Mouse (Mus musculus): ENCODE results near the gene Brsk2.
"Not testable (repeated sequence)": the region's sequence is repeated elsewhere in the genome, so short reads cannot be mapped to it uniquely, and the experiment has no call there.

Gene Brsk2

GRCm38 (mm10) chr7:141948906-141949798 lies at the start of gene Brsk2:
Gene Brsk2 (plus strand): TSS chr7:141949751.
- DNase-seq (ENCODE audit: low spot score in 2 of 2) = peak; percentile 87 to 90

- no peak for DNase-seq (ENCODE audit: low spot score in 2 of 2)
These were observed 47.7 kb upstream of the Brsk2 start for GRCm38 (mm10) chr7:141901825-141902224.

- DNase-seq (ENCODE audit: low spot score in 2 of 2) = peak; percentile 99 to 100
These were observed 47.3 kb upstream of the Brsk2 start for GRCm38 (mm10) chr7:141902269-141902729.

GRCm38 (mm10) chr7:141902791-141903190 lies 46.8 kb upstream of the Brsk2 start:
- no peak for DNase-seq (ENCODE audit: low spot score in 2 of 2)

GRCm38 (mm10) chr7:141908591-141908990 lies 41.0 kb upstream of the Brsk2 start:
- no peak for DNase-seq (ENCODE audit: low spot score in 2 of 2)

GRCm38 (mm10) chr7:141911305-141911704 lies 38.2 kb upstream of the Brsk2 start:
- DNase-seq (ENCODE audit: low spot score in 2 of 2) = no peak

- no peak for DNase-seq (ENCODE audit: low spot score in 2 of 2)
These were observed 31.1 kb upstream of the Brsk2 start, which contains the start of gene Tollip for GRCm38 (mm10) chr7:141918407-141918806. Gene Tollip (minus strand): TSS chr7:141918507.

- DNase-seq (ENCODE audit: low spot score in 2 of 2) = not testable (repeated sequence)
These were observed 25.4 kb upstream of the Brsk2 start for GRCm38 (mm10) chr7:141924121-141924520.

- DNase-seq (ENCODE audit: low spot score in 2 of 2) = peak; percentile 30 to 80
These were observed 24.6 kb upstream of the Brsk2 start for GRCm38 (mm10) chr7:141924917-141925316.

GRCm38 (mm10) chr7:141928642-141929041 lies 20.9 kb upstream of the Brsk2 start:
- no peak for DNase-seq (ENCODE audit: low spot score in 2 of 2)

- DNase-seq (ENCODE audit: low spot score in 2 of 2) = no peak
These were observed 15.2 kb upstream of the Brsk2 start for GRCm38 (mm10) chr7:141934128-141934898.

GRCm38 (mm10) chr7:141934951-141935350 lies 14.6 kb upstream of the Brsk2 start:
- no peak for DNase-seq (ENCODE audit: low spot score in 2 of 2)

- no peak for DNase-seq (ENCODE audit: low spot score in 2 of 2)
These were observed 6.1 kb upstream of the Brsk2 start for GRCm38 (mm10) chr7:141943444-141943843.

- DNase-seq (ENCODE audit: low spot score in 2 of 2) = no peak
These were observed 3.6 kb upstream of the Brsk2 start for GRCm38 (mm10) chr7:141945927-141946326.

GRCm38 (mm10) chr7:141947512-141947911 lies 2.0 kb upstream of the Brsk2 start:
- DNase-seq (ENCODE audit: low spot score in 2 of 2) = no peak

GRCm38 (mm10) chr7:141948045-141948444 lies 1.5 kb upstream of the Brsk2 start:
- DNase-seq (ENCODE audit: low spot score in 2 of 2) = no peak

- DNase-seq (ENCODE audit: low spot score in 2 of 2) = no peak
These were observed 200 bp downstream of the Brsk2 start for GRCm38 (mm10) chr7:141949799-141950103.

- DNase-seq (ENCODE audit: low spot score in 2 of 2) = peak in 1 of 2 experiments; percentile 16
These were observed 808 bp downstream of the Brsk2 start for GRCm38 (mm10) chr7:141950104-141951013.

GRCm38 (mm10) chr7:141951821-141952220 lies 2.3 kb downstream of the Brsk2 start:
- DNase-seq (ENCODE audit: low spot score in 2 of 2) = no peak

- no peak for DNase-seq (ENCODE audit: low spot score in 2 of 2)
These were observed 3.4 kb downstream of the Brsk2 start for GRCm38 (mm10) chr7:141952920-141953319.

- no peak for DNase-seq (ENCODE audit: low spot score in 2 of 2)
These were observed 4.1 kb downstream of the Brsk2 start for GRCm38 (mm10) chr7:141953616-141954015.

All from thymus, postnatal 10 days (tissue).